In the genomic region with DNA sequence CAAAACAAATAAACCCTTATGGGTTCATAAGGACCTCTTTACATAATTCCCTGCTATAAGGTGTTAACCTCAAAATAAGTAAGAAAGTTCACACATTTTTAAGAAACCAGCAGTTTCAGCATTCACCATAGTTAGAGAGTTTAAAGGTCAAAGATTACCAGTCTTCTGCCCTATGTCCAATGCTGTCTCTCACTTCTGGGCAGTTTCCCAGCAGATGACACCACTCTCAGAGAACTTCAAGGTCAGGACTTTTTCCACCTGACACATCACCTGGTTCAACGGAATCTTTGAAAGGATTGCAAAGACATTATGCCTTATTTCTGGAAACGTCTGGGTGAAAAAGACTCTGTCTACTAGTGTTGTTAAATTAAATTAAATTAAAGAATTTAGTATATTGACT, we compare ENCODE assay signal across 24 mouse cellular contexts.
"Had no signal": no experiment of that assay in that cellular context is flagged by ENCODE, and none has a peak within 500 bp of the region (broad histone marks: within the 10 kb centered on the region; RNA-seq: fewer than 3 reads in every experiment).

No protein-coding gene starts in this region.

- H3K4me1 ChIP-seq: heart, embryonic 13.5 days; heart, embryonic 15.5 days; hindbrain, embryonic 13.5 days; hindbrain, embryonic 15.5 days; limb, embryonic 13.5 days; limb, embryonic 15.5 days; liver, embryonic 13.5 days; liver, embryonic 15.5 days had no signal

- H3K27me3 ChIP-seq: heart, embryonic 13.5 days; heart, embryonic 15.5 days; hindbrain, embryonic 13.5 days; hindbrain, embryonic 15.5 days; limb, embryonic 13.5 days; limb, embryonic 15.5 days; liver, embryonic 13.5 days; liver, embryonic 15.5 days had no signal

- DNase-seq: forebrain, postnatal 0 days; gastrocnemius, postnatal 14 days; gastrocnemius, postnatal 36 days; heart, adult 11 months; heart, adult 2 months; heart, postnatal 14 days; heart, postnatal 36 days; kidney, postnatal 10 days; layer of hippocampus, adult 9-11 months; layer of hippocampus, postnatal 36 days; left cerebral cortex, postnatal 4 days; liver, embryonic 13.5 days; lung, adult 18-20 months had no signal

- ATAC-seq: forebrain, postnatal 0 days; hindbrain, postnatal 0 days; intestine, embryonic 16.5 days had no signal

- H3K27ac ChIP-seq: heart, adult 2 months; heart, embryonic 13.5 days; heart, embryonic 15.5 days; hindbrain, embryonic 13.5 days; hindbrain, embryonic 15.5 days; hindbrain, postnatal 0 days; limb, embryonic 13.5 days; limb, embryonic 15.5 days; liver, embryonic 13.5 days; liver, embryonic 15.5 days had no signal

- H3K36me3 ChIP-seq: heart, embryonic 13.5 days; heart, embryonic 15.5 days; hindbrain, embryonic 13.5 days; hindbrain, embryonic 15.5 days; limb, embryonic 13.5 days; limb, embryonic 15.5 days; liver, embryonic 13.5 days; liver, embryonic 15.5 days had no signal

- H3K4me2 ChIP-seq: heart, embryonic 11.5 days; heart, embryonic 13.5 days; heart, embryonic 15.5 days; hindbrain, embryonic 13.5 days; hindbrain, embryonic 15.5 days; limb, embryonic 13.5 days; limb, embryonic 15.5 days; liver, embryonic 11.5 days; liver, embryonic 13.5 days; liver, embryonic 15.5 days had no signal

- H3K4me3 ChIP-seq: heart, adult 2 months; heart, embryonic 13.5 days; heart, embryonic 15.5 days; hindbrain, embryonic 13.5 days; hindbrain, embryonic 15.5 days; limb, embryonic 13.5 days; limb, embryonic 15.5 days; liver, embryonic 13.5 days; liver, embryonic 15.5 days had no signal

- H3K9me3 ChIP-seq: heart, embryonic 13.5 days; heart, embryonic 15.5 days; hindbrain, embryonic 13.5 days; hindbrain, embryonic 15.5 days; limb, embryonic 13.5 days; limb, embryonic 15.5 days; liver, embryonic 13.5 days; liver, embryonic 15.5 days had no signal

- H3K9ac ChIP-seq: forebrain, postnatal 0 days; heart, embryonic 13.5 days; heart, embryonic 15.5 days; hindbrain, embryonic 13.5 days; hindbrain, embryonic 15.5 days; limb, embryonic 13.5 days; limb, embryonic 15.5 days; liver, embryonic 13.5 days; liver, embryonic 15.5 days had no signal
